Mouse (Mus musculus): ENCODE data around the gene Rasgrp4. TPM values are rescaled to one million over a fixed set of nuclear protein-coding genes. Genes with fewer than 3 reads are reported as not detected.
A peak's percentile ranks its signal among the peaks of the same experiment; 100 is the strongest.

Rasgrp4 gene
- polyA plus RNA-seq, 1 experiment from 2014 or later: 1.3 TPM

- WGBS: 64% methylated on average over 8 of the region's 8 CpGs
- Histone ChIP-seq H3K9ac (replicated peaks; ENCODE audit: low read depth) (no peak overlapping the region), H3K36me3 (ENCODE audit: insufficient read depth, low read length) (no peaks in the 10 kb centered on the region), H3K9me3 (ENCODE audit: low read length) (no peaks in the 10 kb centered on the region), H3K4me2 (replicated peaks; ENCODE audit: low read depth, low read length) (no peak overlapping the region), H3K4me3 (ENCODE audit: low read depth, low read length) (no peak overlapping the region), H3K27ac (ENCODE audit: low read length) (no peak overlapping the region), H3K4me1 (ENCODE audit: insufficient read depth, low read depth, low read length) (no peaks in the 10 kb centered on the region), H3K27me3 (replicated peaks; ENCODE audit: insufficient read depth, low read length) (no peaks in the 10 kb centered on the region)
- DNase-seq (ENCODE audit: low spot score): no peak
- TF ChIP-seq EP300 (IDR thresholded peaks at IDR 0.05) (no peak), CTCF (IDR thresholded peaks at IDR 0.05) (no peak)
- no peak for ATAC-seq
Measured at GRCm38 (mm10) chr7:29141416-29141815, 6.8 kb downstream of the Rasgrp4 start.

DNA sequence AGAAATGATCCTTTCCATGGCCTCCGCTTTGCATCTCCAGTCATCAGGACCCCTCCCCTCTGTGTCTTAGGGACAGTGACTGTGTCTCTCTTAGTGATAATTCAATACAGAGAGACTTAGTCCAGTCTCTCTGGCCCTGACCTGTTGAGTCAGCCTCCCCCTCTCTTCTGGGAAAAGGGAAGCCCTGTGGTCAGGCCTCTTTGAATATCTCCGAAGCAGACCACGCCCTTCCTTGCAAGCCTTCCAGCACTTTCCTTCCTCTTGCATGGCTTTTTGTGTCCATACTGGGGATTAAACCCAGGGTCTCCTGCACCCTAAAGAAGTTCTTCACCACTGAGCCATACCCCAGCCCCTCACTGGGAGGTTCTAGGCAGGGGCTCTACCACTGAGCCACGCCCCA, 9.4 kb downstream of the Rasgrp4 start:
- no peaks in the 10 kb centered on the region for H3K4me1 ChIP-seq (ENCODE audit: insufficient read depth, low read depth, low read length)
- H3K27ac ChIP-seq (ENCODE audit: low read length): no peak overlapping the region
- H3K9ac ChIP-seq (replicated peaks; ENCODE audit: low read depth): no peak overlapping the region
- H3K27me3 ChIP-seq (replicated peaks; ENCODE audit: insufficient read depth, low read length): no peaks in the 10 kb centered on the region
- H3K4me2 ChIP-seq (replicated peaks; ENCODE audit: low read depth, low read length): no peak overlapping the region
- no peak overlapping the region for H3K4me3 ChIP-seq (ENCODE audit: low read depth, low read length)
- WGBS: 92% methylated on average over 4 of the region's 4 CpGs
- no peak for ATAC-seq
- no peaks in the 10 kb centered on the region for H3K9me3 ChIP-seq (ENCODE audit: low read length)
- no peaks in the 10 kb centered on the region for H3K36me3 ChIP-seq (ENCODE audit: insufficient read depth, low read length)
- no peak for TF ChIP-seq CTCF (IDR thresholded peaks at IDR 0.05)
- no peak for TF ChIP-seq EP300 (IDR thresholded peaks at IDR 0.05)
- DNase-seq (ENCODE audit: low spot score): no peak

DNA sequence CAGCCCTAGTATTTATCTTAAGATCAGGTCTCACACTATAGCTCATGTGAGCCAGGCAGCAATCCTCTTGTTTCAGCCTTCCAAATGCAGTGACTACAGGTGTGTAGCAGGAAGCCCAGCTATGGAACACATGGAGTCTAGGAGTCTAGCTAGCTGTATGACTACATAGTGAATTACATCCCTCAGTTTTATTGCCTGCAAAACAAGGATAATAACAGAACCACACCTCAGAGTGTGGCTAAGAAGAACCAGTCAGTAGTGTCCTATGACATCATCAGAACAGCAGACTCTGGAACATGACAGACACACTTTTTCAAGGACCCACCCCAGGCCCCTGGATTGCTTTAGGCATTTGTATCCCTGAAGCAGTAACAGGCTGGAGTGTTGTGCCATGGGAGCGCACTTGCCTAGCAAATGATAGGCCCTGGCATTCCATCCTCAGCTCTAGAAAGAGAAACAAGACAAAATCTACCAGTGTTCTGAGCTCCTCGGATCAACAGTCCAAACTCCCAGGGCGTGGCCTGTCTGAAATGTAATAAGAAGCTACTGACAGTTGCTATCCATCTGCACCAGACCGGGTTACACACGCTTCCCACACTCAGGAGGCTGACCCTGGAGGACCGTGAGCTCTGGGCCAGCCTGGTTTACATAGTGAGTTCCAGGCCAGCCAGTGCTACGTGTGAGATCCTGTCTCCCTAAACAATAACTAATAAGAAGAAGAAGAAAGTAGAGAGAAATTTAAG, 12.1 kb downstream of the Rasgrp4 start:
- H3K27me3 ChIP-seq (replicated peaks; ENCODE audit: insufficient read depth, low read length): no peaks in the 10 kb centered on the region
- no peaks in the 10 kb centered on the region for H3K36me3 ChIP-seq (ENCODE audit: insufficient read depth, low read length)
- no peak overlapping the region for H3K4me2 ChIP-seq (replicated peaks; ENCODE audit: low read depth, low read length)
- ATAC-seq: no peak
- no peak overlapping the region for H3K9ac ChIP-seq (replicated peaks; ENCODE audit: low read depth)
- WGBS: 80% methylated on average over 7 of the region's 7 CpGs
- H3K27ac ChIP-seq (ENCODE audit: low read length): no peak overlapping the region
- H3K4me1 ChIP-seq (ENCODE audit: insufficient read depth, low read depth, low read length): no peaks in the 10 kb centered on the region
- TF ChIP-seq CTCF (IDR thresholded peaks at IDR 0.05) (no peak), EP300 (IDR thresholded peaks at IDR 0.05) (no peak)
- DNase-seq (ENCODE audit: low spot score): no peak
- no peaks in the 10 kb centered on the region for H3K9me3 ChIP-seq (ENCODE audit: low read length)
- H3K4me3 ChIP-seq (ENCODE audit: low read depth, low read length): no peak overlapping the region

GRCm38 (mm10) chr7:29148771-29149170, 14.1 kb downstream of the Rasgrp4 start:
- no peak overlapping the region for H3K4me2 ChIP-seq (replicated peaks; ENCODE audit: low read depth, low read length)
- 90% methylated on average over 15 of the region's 15 CpGs for WGBS
- ATAC-seq (no peak), DNase-seq (ENCODE audit: low spot score) (no peak)
- H3K27me3 ChIP-seq (replicated peaks; ENCODE audit: insufficient read depth, low read length): no peaks in the 10 kb centered on the region
- no peaks in the 10 kb centered on the region for H3K36me3 ChIP-seq (ENCODE audit: insufficient read depth, low read length)
- no peak overlapping the region for H3K9ac ChIP-seq (replicated peaks; ENCODE audit: low read depth)
- H3K4me1 ChIP-seq (ENCODE audit: insufficient read depth, low read depth, low read length): no peaks in the 10 kb centered on the region
- no peaks in the 10 kb centered on the region for H3K9me3 ChIP-seq (ENCODE audit: low read length)
- H3K27ac ChIP-seq (ENCODE audit: low read length): no peak overlapping the region
- H3K4me3 ChIP-seq (ENCODE audit: low read depth, low read length): no peak overlapping the region
- TF ChIP-seq EP300 (IDR thresholded peaks at IDR 0.05): no peak
- TF ChIP-seq CTCF (IDR thresholded peaks at IDR 0.05): no peak

- TF ChIP-seq EP300 (IDR thresholded peaks at IDR 0.05) (no peak), CTCF (IDR thresholded peaks at IDR 0.05) (no peak)
- ATAC-seq (no peak), DNase-seq (ENCODE audit: low spot score) (no peak)
- no peaks in the 10 kb centered on the region for H3K27me3 ChIP-seq (replicated peaks; ENCODE audit: insufficient read depth, low read length)
- H3K9ac ChIP-seq (replicated peaks; ENCODE audit: low read depth): no peak overlapping the region
- no peaks in the 10 kb centered on the region for H3K4me1 ChIP-seq (ENCODE audit: insufficient read depth, low read depth, low read length)
- 57% methylated on average over 10 of the region's 10 CpGs for WGBS
- no peaks in the 10 kb centered on the region for H3K9me3 ChIP-seq (ENCODE audit: low read length)
- H3K4me3 ChIP-seq (ENCODE audit: low read depth, low read length): no peak overlapping the region
- no peak overlapping the region for H3K4me2 ChIP-seq (replicated peaks; ENCODE audit: low read depth, low read length)
- no peaks in the 10 kb centered on the region for H3K36me3 ChIP-seq (ENCODE audit: insufficient read depth, low read length)
- H3K27ac ChIP-seq (ENCODE audit: low read length): no peak overlapping the region
Measured at GRCm38 (mm10) chr7:29151486-29151885, 16.8 kb downstream of the Rasgrp4 start.

- Histone ChIP-seq H3K4me1 (ENCODE audit: insufficient read depth, low read depth, low read length) (no peaks in the 10 kb centered on the region), H3K4me3 (ENCODE audit: low read depth, low read length) (no peak overlapping the region), H3K36me3 (ENCODE audit: insufficient read depth, low read length) (no peaks in the 10 kb centered on the region), H3K27me3 (replicated peaks; ENCODE audit: insufficient read depth, low read length) (no peaks in the 10 kb centered on the region), H3K9me3 (ENCODE audit: low read length) (no peaks in the 10 kb centered on the region), H3K9ac (replicated peaks; ENCODE audit: low read depth) (no peak overlapping the region), H3K27ac (ENCODE audit: low read length) (no peak overlapping the region), H3K4me2 (replicated peaks; ENCODE audit: low read depth, low read length) (no peak overlapping the region)
- no peak for ATAC-seq
- 92% methylated on average over 14 of the region's 14 CpGs for WGBS
- no peak for DNase-seq (ENCODE audit: low spot score)
- TF ChIP-seq EP300 (IDR thresholded peaks at IDR 0.05): no peak
- peak; percentile 38 for TF ChIP-seq CTCF (IDR thresholded peaks at IDR 0.05)
Measured at GRCm38 (mm10) chr7:29154018-29154720, 19.5 kb downstream of the Rasgrp4 start.

All from lung, postnatal 0 days (tissue).